Mouse (Mus musculus) gastrocnemius, postnatal 14 days (tissue): ENCODE data around the gene Mc1r. TPM values are rescaled to one million over a fixed set of nuclear protein-coding genes. Genes with fewer than 3 reads are reported as not detected.

Source experiments
- DNase-seq: peaks from one replicate; pipeline ENCODE4 v3.0.0; 2021; ENCODE audit warnings: mixed read lengths
- intact Hi-C: fragments of 180-260 bp; cut with DNase I; formaldehyde crosslinking; loops from one replicate; pipeline ENCODE4 v1.15.1; 2025; ENCODE audit warnings: low total_unique reads
- long read RNA-seq, 2 experiments: library from polyadenylated mRNA; stranded (forward); transcript quantifications; one replicate each; pipeline ENCODE4 v2.0.0; 2021
- total RNA-seq, 2 experiments: library from RNA; stranded (reverse); gene quantifications; 2 replicates each; pipeline ENCODE4 v1.2.3; 2021

Mc1r gene
- not detected for total RNA-seq
- long read RNA-seq, experiment 1, result 0 reads
- long read RNA-seq, experiment 2, result 0 reads

DNA sequence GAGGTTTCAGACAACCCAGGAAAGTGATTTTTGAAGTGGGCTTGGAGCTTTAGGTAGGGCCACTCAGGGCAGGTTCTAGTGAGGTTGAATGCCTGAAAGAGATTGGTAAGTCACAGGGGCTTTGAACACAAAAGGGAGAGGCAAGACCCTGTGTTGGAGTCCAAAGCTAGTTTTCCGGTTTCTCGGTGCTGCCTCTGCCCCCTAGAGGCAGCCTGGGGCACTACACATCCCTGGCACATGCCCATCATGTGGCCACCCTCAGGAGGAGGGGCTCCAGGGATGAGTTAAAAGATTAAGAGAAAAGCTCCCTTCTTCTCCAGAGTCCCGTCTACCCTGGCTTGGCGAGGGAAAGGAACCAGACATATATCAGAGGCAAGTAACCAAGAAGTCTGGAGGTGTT lies at the start of gene Mc1r:
Mc1r (plus strand) TSS at position 322 of the 400 bp plus-strand sequence.
- intact Hi-C loops, result loop anchor here (5.0 kb wide), 1 partner anchor 74 kb away; the partner anchor contains the start of gene Spire2
- DNase-seq, result peak; percentile 59

DNA sequence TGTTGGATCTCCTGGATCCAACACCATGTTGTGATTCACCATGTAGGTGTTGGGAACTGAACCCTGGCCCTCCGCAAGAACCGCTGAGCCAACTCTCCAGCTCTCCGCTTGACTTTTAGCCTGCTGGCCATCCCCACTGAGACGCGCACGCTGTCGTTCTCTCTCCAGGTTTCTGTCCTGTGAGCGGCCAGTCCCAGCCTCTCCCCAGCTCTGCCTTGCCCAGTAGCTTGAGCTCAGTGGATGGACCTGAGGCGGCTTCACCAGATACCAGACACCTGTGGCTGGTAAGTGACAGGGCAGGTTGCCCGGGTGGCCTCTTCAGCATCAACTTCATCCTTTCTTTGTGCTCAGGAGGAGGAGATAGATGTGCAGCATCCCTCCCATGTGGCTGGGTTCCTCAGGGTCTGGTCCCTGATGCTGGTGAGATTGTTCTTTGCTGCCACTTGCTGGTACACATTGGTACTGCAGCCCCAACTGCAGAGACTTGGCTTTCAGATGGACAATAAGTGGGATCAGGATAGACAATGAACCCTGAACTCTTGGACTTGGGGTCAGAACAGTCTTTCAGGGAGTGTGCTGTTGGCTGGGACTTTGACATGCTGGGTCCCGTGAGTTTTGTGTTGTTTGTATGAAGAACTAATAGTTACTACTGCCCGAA lies 45.7 kb upstream of the Mc1r start:
- peak; percentile 57 for DNase-seq
- intact Hi-C loops, result loop anchor here (2.0 kb wide), 1 partner anchor 40 kb away; no protein-coding TSS in a partner anchor

DNA sequence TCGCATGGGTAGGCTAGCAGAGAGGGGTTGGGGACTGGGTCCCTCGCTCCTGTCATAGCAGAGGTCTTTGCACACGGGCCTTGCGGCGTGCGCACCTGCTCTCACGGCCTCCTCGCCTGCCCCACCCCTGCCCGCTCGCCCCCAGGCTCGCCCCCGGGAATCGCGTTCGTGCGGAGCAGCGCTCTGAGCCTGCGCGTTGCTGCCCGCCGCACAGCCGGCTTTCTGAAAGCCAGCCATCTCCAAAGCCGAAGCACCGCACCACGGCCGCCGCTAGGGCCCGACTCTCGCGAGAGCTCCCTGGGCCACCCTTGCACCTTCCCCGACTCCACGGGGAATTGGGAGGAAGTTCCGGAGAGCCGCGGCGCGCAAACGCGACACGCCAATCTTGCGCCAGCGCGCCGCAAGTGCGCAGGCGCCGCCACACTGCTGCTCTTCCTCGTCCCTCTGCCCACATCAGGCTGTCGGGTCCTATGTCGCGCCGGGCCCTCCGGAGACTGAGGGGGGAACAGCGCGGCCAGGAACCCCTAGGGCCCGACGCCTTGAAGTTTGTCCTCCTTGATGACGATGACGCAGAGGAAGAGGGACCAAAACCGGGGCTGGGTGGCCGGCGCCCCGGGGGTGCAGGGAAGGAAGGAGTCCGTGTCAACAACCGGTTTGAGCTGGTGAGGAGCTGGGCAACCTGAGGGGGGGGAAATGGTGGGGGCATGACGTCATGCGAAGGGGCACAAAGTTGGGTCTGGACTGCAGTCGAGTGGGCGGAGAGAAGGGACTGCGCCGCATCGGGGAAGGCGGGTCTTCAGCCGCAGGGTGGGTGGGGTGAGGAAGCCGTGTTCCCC lies 33.3 kb upstream of the Mc1r start, which contains the start of gene Tcf25:
Tcf25 (plus strand) TSS at position 351 of the 836 bp plus-strand sequence.
- intact Hi-C loops, result no loop called here

DNA sequence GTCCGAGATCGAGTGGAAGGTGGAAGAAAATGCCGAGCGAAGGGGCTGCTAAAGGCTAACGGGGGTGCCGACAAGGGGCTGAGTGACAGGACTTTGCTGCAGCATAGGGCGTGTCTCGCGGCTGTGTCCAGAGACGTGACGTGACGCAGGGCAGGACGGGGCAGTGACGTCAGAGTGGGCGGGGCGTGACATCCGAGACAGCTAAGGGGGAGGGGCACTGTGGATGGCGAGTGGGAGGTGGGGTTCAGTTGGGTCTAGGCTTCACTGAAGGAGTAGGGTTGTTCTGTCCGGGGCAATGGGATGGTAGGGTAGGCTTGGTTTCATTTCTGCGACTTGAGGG lies 32.7 kb upstream of the Mc1r start:
- intact Hi-C loops, result no loop called here

More for the DNA sequence above, 33.3 kb upstream of the Mc1r start, which contains the start of gene Tcf25:
- DNase-seq, result peak; percentile 97

DNA sequence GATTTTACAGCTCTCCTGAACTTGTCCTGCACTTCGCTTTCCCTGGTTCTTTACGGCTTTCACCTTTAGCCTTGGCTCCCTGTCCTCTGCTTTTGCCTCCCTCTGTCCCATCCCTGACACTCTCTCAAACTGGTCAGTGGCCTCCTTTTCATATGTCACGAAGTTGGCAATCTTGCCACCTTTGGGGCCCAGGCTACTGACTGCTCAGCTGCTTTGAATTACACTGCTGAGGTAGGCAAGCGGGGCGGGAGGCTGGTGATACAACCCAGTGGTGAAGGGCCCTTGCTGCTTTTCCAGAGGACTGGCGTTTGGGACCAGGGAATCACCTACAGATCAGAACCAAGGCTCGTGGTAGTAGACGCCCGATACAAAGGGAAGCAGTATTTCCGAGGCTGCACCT lies 31.2 kb upstream of the Mc1r start:
- DNase-seq, result no peak
- intact Hi-C loops, result no loop called here

More for the DNA sequence above, 32.7 kb upstream of the Mc1r start:
- DNase-seq, result peak; percentile 96

DNA sequence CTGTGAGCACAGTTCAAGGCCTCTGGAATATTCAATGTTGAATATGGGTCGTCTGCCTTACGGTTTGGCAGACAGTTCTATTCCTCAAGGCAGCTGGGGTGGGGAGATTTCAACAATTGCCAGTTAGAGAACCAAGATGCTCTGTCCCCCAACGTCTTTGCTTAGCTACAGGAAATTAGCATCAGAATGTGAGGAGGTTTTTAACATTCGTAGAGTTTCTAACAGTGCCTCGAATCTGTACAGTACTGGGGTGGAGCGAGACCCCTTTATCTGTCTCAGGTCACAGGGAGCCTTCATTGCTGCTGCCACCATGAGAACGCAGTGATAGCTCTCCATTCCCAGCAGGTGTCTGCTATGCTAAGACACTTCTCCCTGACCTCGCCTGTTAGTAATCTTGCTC lies 30.8 kb upstream of the Mc1r start:
- DNase-seq, result no peak
- intact Hi-C loops, result no loop called here

DNA sequence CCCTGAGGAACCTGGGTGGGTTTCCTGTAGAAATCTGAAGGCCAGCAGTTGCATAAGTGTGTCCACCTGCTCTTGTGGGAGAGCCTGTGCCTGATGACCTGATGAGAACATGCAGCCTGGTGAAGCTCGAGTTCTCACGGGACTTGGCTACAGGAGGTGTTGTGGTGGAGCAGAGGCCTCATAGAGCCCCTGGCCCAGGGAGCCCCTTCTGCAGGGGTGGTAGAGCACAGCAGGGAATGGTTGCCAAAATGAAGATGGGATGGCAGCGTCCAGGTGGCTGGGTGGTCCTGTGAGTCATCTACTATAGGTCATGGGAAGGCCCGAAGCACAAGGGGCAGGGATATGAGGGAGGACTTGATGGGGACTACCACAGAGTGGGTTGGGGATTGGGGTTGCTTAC lies 25.2 kb upstream of the Mc1r start:
- DNase-seq, result no peak
- intact Hi-C loops, result no loop called here

DNA sequence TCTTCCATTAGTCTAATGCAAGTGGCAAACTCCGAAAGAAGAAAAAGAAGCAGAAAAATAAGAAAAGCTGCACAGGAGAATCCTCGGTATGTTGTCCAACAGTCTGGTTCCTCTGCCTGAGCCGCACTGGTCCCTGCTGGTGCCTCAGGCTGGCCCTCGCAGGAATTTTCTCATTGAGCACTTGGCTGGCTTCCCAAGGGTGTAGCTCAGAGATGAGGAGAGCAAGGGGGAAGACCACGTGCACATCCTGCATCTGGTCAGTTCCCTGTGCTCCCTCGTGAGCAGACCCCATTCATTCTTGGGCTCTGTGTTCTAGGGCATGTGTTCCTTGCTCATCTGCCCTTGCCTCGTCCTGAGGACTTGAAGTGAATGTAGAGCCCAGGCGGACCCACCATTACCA lies 24.4 kb upstream of the Mc1r start:
- DNase-seq, result no peak
- intact Hi-C loops, result no loop called here

DNA sequence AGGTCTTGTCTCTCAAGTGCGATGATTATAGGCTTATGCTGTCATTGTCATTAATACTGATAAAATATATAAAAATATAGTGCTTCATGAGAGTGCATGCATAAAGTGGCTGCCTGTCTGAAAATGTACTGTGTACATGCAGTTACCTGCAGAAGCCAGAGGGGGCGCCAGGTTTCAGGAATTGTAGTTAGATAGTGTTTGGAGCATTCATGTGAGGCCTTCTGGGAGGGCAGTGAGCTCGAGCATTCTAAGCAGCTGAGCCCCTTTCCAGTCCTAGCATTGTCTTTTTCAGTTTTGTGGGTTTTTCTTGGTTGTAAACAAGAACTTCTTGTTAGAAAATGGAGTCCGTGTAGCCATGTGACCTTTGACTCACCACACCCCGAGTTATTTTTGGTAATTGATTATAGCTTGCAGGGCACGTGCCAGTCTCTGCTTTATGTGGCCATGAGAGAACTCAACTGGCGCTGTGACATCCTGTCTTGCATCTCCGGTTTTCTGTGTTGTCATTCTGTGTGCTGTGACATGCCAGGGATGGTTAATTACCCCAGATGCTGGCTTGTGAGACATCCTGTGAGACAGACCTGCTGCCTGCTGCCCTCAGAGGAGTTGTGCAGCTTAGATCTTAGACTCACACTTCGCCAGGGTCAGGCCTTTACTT lies 21.9 kb upstream of the Mc1r start:
- intact Hi-C loops, result no loop called here
- no peak for DNase-seq

DNA sequence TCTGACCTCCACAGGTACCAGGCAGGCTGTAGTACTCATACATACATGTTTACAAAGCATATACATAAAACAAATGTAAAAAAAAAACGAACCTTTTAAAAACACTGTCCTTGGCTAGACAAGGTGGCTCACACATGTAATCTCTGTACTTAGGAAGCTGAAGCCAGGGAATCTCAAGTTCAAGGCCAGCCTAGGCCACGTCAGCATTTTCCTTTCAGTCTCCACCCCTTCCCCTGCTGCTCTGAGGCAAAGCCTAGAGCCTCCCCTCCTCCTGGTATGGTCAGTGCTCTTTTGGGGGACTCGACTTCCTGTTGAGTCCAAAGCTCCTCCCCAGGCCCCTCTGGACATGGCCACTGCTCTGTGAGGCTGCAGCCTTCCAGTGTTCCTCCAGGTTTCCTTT lies 19.9 kb upstream of the Mc1r start:
- no peak for DNase-seq
- intact Hi-C loops, result no loop called here

DNA sequence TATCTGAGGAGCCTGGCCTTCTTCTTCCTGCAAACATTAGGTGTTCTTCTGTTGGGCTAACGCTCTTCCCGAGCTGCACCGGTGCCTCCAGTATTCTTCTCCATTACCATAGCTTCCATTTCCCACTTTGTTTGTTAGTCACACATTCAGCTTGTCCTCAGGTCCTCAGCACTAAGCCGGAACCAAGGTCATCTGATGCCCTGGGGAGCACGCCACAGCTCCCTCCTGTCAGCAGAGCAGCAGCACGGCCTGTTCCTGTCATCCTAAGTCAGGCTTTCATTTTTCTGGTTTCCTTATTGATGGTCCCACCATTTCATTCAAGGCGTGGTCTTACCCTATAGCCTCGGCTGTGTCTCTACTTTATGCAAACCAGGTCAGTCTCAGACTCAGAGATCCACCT lies 19.1 kb upstream of the Mc1r start:
- intact Hi-C loops, result no loop called here
- DNase-seq, result no peak

DNA sequence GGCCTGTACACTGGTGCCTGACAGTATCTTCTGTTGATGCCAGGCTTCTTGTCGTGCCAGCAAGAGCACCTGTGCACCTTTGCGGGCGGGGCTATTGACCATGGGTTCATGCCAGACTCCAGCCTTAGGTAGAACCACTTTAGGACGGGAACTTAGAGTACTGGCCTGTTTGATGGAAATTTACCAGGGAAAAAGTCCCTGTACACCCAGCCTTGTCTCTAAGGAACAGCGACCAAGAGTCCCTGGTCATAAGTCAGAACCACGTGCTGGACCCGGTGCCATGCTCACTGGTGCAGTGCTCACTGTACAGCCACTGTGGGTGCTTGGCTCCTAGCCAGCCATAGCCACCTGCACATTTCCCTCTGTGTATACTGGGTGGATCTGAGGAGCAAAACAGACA lies 17.9 kb upstream of the Mc1r start:
- intact Hi-C loops, result no loop called here
- no peak for DNase-seq

DNA sequence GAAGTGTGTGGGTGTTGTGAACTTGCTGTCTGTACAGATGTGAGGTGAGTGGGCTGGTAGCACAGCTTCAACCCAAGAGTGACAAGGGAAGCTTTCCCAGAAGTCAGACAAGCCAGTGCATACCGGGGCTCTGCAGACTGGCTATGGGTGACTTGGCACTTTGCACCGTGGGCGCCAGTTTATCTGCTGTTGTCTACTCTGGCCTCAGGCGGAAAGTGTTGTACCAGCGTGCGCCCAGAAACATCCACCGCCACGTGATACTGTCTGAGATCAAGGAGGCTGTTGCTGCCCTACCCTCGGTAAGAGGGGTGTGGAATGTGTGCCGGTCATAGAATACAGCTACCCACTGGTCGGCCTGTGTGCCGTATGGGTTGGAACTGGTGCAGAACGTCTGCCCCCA lies 8.6 kb upstream of the Mc1r start:
- intact Hi-C loops, result no loop called here
- DNase-seq, result no peak

DNA sequence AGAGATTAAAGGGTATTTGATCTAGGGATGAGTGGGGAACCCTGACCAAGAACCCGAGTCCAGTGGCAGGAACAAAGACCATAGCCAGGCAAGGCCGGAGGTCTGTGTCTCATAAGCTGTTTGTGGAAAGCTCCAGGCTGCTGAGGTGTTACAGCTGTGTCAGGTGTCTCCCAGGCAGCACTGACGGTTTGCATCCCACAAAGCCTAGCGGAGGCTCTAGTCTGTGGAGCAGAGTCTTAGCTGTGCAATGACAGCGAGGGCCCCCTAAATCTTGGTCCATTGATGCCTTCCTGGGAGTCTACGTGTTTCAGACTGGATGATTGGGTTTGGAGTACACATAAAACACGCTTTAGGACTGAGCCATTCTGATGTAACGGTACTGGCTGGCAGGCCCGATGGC lies 5.0 kb upstream of the Mc1r start:
- intact Hi-C loops, result no loop called here

DNA sequence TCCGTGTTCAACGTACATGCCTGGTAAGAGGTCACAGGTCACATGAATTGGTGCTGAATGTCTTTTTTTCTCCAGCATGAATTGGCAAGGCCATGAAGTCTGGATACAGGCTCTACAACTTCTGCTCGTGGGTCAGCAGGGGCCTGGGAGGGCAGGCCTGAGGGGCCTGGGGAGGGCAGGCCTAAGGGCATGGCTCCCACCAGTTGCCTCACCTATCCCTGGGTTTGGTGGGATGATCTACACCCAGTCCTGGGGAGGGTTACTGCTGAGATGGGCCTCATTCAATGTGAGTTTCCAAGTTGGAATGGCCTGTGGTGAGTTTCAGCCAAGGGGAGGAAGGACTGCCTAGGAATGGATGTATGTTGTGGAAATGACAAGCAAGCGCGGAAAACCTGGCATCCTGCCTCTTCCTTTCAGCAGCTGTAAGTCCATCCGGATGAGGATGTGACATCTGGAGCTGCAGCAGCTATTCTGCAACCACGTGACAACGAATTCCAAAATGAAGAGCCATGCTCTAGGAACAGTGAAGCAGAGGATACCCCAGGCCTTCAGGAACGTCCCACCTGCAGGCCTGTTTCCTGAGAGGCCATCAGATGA lies 4.1 kb upstream of the Mc1r start:
- intact Hi-C loops, result no loop called here
- DNase-seq, result no peak

More for the DNA sequence above, 5.0 kb upstream of the Mc1r start:
- no peak for DNase-seq

DNA sequence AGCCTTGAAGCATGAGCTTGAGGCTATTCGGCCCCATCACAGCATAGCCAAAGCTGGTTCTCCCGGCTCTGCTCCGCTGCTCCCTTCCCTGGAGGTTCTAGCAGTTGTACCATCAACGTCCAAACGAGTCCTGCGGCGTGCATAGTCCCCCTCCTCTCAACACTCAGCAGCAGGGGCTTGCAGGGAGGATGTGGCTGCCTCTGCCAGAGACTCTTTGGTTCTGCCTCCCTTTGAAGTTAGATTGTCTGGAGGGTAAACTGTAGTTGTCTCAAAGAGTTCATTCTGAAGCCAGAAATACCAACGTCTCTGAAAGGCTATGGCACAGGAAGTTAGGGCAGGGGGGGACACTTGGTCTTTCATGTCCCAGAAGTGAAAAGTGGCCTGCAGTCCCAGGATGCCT lies 2.4 kb upstream of the Mc1r start:
- DNase-seq, result no peak
- intact Hi-C loops, result no loop called here

DNA sequence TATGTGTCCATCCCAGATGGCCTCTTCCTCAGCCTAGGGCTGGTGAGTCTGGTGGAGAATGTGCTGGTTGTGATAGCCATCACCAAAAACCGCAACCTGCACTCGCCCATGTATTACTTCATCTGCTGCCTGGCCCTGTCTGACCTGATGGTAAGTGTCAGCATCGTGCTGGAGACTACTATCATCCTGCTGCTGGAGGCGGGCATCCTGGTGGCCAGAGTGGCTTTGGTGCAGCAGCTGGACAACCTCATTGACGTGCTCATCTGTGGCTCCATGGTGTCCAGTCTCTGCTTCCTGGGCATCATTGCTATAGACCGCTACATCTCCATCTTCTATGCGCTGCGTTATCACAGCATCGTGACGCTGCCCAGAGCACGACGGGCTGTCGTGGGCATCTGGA lies 705 bp downstream of the Mc1r start:
- intact Hi-C loops, result loop anchor here (5.0 kb wide), 1 partner anchor 75 kb away; the partner anchor contains the start of gene Spire2
- DNase-seq, result no peak

DNA sequence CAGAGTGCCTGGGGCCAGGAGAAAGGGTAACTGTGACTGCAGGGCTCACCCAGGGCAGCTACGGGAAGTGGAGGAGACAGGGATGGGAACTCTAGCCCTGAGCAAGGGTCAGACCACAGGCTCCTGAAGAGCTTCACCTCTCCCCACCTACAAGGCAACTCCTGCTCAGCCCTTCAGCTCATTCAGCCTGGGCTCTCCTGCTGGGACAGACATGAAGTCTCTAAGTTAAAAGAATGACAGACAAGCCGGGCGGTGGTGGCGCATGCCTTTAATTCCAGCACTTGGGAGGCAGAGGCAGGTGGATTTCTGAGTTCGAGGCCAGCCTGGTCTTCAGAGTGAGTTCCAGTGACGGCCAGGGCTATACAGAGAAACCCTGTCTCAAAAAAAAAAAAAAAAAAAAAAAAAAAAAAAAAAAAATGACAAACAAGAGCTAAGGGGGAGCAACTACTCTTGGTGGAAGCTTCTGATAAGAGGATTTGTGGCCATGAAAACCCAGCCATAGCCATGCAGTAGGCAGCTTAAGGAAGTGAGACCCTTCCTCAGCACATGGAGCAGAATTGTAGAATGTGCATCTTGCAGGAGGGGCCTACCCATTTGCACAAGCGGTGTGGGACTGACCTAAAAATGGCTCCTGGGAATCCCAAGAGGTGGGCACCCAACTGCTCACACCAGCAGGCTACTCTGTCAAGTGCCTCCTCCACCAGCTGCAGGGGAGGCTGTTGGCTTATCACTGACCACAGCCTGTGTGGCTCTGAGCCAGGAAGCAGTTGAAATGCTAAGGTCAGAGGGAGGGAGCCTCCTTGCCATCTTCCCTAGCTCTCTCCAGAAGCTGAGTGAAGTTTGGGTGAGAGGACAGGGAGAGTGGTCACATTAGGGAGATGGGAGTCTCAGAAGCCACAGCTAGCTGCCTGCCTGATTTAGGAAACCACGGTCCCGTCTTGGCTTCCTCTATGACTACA lies 2.0 kb downstream of the Mc1r start:
- intact Hi-C loops, result loop anchor here (5.0 kb wide), 1 partner anchor 77 kb away; the partner anchor contains the start of gene Spire2
- DNase-seq, result no peak
